Mouse (Mus musculus): ENCODE results near the gene St3gal6.

Gene St3gal6

GRCm38 (mm10) chr16:58523972-58524850 is at the start of gene St3gal6:
Gene St3gal6, minus strand, starts transcription at chr16:58524243.
- no peak for DNase-seq

- no peak for DNase-seq
These were observed 46.7 kb upstream of the St3gal6 start for GRCm38 (mm10) chr16:58570694-58571264.

GRCm38 (mm10) chr16:58561196-58561595 is 37.2 kb upstream of the St3gal6 start:
- no peak for DNase-seq

GRCm38 (mm10) chr16:58556067-58556830 is 32.2 kb upstream of the St3gal6 start:
- DNase-seq = no peak

GRCm38 (mm10) chr16:58554673-58555072 is 30.6 kb upstream of the St3gal6 start:
- no peak for DNase-seq

GRCm38 (mm10) chr16:58548042-58548441 is 24.0 kb upstream of the St3gal6 start:
- DNase-seq = no peak

GRCm38 (mm10) chr16:58546128-58546527 is 22.1 kb upstream of the St3gal6 start:
- DNase-seq = no peak

GRCm38 (mm10) chr16:58539490-58539889 is 15.4 kb upstream of the St3gal6 start:
- no peak for DNase-seq

GRCm38 (mm10) chr16:58539011-58539410 is 15.0 kb upstream of the St3gal6 start:
- no peak for DNase-seq

- DNase-seq = no peak
These were observed 12.0 kb upstream of the St3gal6 start for GRCm38 (mm10) chr16:58536076-58536475.

- DNase-seq = no peak
These were observed 11.2 kb upstream of the St3gal6 start for GRCm38 (mm10) chr16:58535236-58535635.

- no peak for DNase-seq
These were observed 10.5 kb upstream of the St3gal6 start for GRCm38 (mm10) chr16:58534245-58535142.

GRCm38 (mm10) chr16:58533742-58534141 is 9.7 kb upstream of the St3gal6 start:
- no peak for DNase-seq

GRCm38 (mm10) chr16:58533254-58533653 is 9.2 kb upstream of the St3gal6 start:
- DNase-seq = no peak

GRCm38 (mm10) chr16:58532511-58532910 is 8.5 kb upstream of the St3gal6 start:
- DNase-seq = no peak

GRCm38 (mm10) chr16:58527817-58528216 is 3.8 kb upstream of the St3gal6 start:
- DNase-seq = no peak

GRCm38 (mm10) chr16:58526729-58527128 is 2.7 kb upstream of the St3gal6 start:
- no peak for DNase-seq

GRCm38 (mm10) chr16:58525832-58526231 is 1.8 kb upstream of the St3gal6 start:
- no peak for DNase-seq

GRCm38 (mm10) chr16:58523044-58523859 is 791 bp downstream of the St3gal6 start:
- DNase-seq = peak; percentile 20 to 42

GRCm38 (mm10) chr16:58522677-58523043 is 1.4 kb downstream of the St3gal6 start:
- no peak for DNase-seq

- no peak for DNase-seq
These were observed 2.1 kb downstream of the St3gal6 start for GRCm38 (mm10) chr16:58521900-58522299.

- DNase-seq = no peak
These were observed 2.9 kb downstream of the St3gal6 start for GRCm38 (mm10) chr16:58521182-58521581.
